Mouse (Mus musculus) G1E (cell line): ENCODE results near the gene Ube2h.

ENCODE experiments used
- CTCF ChIP-seq: IDR thresholded peaks from 2 replicates; pipeline ENCODE4 v1.5.1; 2012; ENCODE audit warnings: low read depth, low read length, inconsistent platforms, mixed read lengths
- GATA1 ChIP-seq: IDR thresholded peaks from 2 replicates; pipeline ENCODE4 v1.6.1; 2012; ENCODE audit warnings: borderline replicate concordance, low read length, inconsistent platforms, mixed read lengths
- GATA2 ChIP-seq: IDR thresholded peaks from 2 replicates; pipeline ENCODE4 v1.6.1; 2012; ENCODE audit warnings: low read depth, low read length, inconsistent platforms, borderline replicate concordance
- POLR2AphosphoS5 ChIP-seq: IDR thresholded peaks from 2 replicates; pipeline ENCODE4 v1.6.1; 2012; ENCODE audit warnings: low read depth, low read length, inconsistent platforms; ENCODE audit not compliant: insufficient replicate concordance

DNA sequence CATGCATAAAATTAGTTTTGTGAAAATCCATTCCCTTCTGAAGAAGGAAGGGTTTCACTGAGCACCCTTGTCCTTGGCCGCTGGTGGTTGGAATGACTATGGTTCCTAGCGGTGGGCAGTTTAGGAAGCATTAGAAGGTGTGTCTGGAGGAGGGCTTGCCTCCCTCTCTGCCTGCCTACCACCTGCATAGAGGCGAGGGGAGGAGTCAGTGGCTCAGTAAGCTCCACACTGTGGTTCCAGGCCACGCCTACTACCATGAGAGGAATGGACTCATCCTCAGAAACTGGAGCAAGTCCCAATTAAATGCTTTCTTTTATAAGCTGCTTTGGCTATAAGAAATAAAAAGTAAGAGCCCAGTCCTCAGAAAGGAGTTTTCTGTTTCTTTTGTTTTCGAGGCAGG lies 76.0 kb downstream of the Ube2h start:
- TF ChIP-seq GATA1, result no peak
- no peak for TF ChIP-seq GATA2
- TF ChIP-seq CTCF, result no peak
- no peak for TF ChIP-seq POLR2AphosphoS5
